Mouse (Mus musculus): ENCODE results near the gene Zfp46. TPM values are rescaled to one million over a fixed set of nuclear protein-coding genes. Genes with fewer than 3 reads are reported as not detected.

The Zfp46 gene
- polyA plus RNA-seq, 1 experiment = 23.2 TPM

DNA sequence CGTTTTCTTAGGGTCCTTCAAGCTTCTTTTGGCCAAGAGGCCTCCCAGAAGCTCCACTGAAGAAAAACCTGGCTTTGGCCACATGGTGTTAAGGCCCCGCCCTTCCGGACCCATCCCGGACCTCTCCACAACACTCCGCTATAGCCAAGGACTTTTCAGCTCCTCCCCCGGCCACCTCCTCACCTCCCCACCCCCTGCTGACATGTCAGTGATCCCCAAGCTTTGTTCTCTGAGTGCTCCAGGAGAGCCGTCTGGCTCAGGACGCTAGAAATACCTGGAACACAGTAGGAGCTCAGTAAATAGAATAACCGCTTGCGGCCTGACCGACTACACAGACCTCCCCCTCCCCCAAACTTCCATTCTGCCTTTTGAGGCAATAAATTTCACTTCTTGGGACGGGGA, 37.9 kb upstream of the Zfp46 start:
- 0 out of 2 replicates have a peak, but pooled peaks cover 4% of the 10 kb centered on the region for H3K4me1 ChIP-seq (ENCODE audit: control insufficient read depth, insufficient read depth, low read length)
- no peak overlapping the region for H3K27ac ChIP-seq (ENCODE audit: insufficient read depth, low read length)
- TF ChIP-seq POLR2A (IDR thresholded peaks at IDR 0.05; ENCODE audit: low read depth, low read length) (no peak), CTCF (IDR thresholded peaks at IDR 0.05; ENCODE audit: borderline replicate concordance, insufficient read depth, low read length) (no peak)
- no peak overlapping the region for H3K4me3 ChIP-seq (ENCODE audit: insufficient read depth, low read length)

DNA sequence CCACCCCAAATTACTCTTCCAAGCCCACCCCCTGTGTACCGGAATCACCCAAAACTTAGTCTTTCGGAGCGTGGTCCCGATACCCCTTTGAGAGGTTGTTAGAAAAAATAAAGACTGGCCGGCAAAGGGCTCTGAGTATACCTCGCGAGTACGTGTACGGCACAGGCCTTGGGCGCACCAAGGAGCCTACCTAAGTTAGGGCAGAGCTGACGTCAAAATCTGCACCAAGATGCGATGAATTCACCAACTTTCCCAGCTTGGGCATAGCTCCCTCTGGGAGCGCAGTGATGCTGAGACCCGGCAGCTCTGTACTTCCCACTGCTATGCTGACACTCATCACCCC, 37.1 kb upstream of the Zfp46 start:
- peak overlapping the region; percentile 38 for H3K4me3 ChIP-seq (ENCODE audit: insufficient read depth, low read length)

DNA sequence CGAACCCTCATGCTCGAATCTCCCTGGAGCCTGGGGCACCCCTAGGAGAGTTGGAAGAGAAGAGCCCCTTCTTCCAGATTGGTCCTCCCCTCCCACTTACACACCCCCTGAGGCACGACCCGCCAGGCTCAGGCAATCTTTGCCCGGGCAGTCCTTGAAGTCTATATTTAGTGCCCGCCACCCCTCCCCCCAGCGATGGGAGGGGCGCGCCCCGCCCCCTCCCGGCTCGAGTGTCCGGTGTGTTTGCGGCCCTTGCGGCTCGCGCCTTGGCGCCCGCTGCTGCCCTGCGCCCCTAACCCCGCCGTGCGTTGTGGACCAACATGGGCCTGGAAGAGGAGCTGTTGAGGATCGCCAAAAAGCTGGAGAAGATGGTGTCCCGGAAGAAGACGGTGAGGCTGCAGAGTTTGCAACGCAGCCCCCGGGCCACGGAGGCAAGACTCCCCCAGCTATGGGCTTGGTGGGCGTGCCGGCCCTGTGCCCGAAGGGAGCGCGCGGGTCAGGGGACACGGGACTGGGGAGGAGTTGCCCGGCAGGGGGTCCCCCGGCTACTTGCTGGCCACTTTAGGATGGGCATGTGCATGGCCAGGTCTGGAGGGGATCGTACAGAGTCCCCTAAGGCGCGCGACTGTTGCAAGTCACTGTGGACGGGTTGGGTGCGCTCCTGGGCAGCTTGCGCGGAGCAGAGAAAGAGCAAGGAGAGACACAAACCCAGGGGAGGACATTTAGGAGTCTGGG, 36.6 kb upstream of the Zfp46 start, which contains the start of gene Tcea3:
Gene Tcea3 (plus strand): TSS at position 1 of the 735 bp plus-strand sequence.
- TF ChIP-seq CTCF (IDR thresholded peaks at IDR 0.05; ENCODE audit: borderline replicate concordance, insufficient read depth, low read length) (no peak), POLR2A (IDR thresholded peaks at IDR 0.05; ENCODE audit: low read depth, low read length) (peak; percentile 40; the same call in 1 of the 2 replicates)
- Histone ChIP-seq H3K4me1 (ENCODE audit: control insufficient read depth, insufficient read depth, low read length) (0 out of 2 replicates have a peak, but pooled peaks cover 4% of the 10 kb centered on the region), H3K4me3 (ENCODE audit: insufficient read depth, low read length) (peak within 1 kb of the TSS; percentile 38), H3K27ac (ENCODE audit: insufficient read depth, low read length) (no peak within 1 kb of the TSS)

More for the DNA sequence above, 37.1 kb upstream of the Zfp46 start:
- no peak overlapping the region for H3K27ac ChIP-seq (ENCODE audit: insufficient read depth, low read length)
- 0 out of 2 replicates have a peak, but pooled peaks cover 4% of the 10 kb centered on the region for H3K4me1 ChIP-seq (ENCODE audit: control insufficient read depth, insufficient read depth, low read length)
- no peak for TF ChIP-seq CTCF (IDR thresholded peaks at IDR 0.05; ENCODE audit: borderline replicate concordance, insufficient read depth, low read length)
- TF ChIP-seq POLR2A (IDR thresholded peaks at IDR 0.05; ENCODE audit: low read depth, low read length) = 0 out of 2 replicates have a peak, but pooled peaks have one; percentile 27

DNA sequence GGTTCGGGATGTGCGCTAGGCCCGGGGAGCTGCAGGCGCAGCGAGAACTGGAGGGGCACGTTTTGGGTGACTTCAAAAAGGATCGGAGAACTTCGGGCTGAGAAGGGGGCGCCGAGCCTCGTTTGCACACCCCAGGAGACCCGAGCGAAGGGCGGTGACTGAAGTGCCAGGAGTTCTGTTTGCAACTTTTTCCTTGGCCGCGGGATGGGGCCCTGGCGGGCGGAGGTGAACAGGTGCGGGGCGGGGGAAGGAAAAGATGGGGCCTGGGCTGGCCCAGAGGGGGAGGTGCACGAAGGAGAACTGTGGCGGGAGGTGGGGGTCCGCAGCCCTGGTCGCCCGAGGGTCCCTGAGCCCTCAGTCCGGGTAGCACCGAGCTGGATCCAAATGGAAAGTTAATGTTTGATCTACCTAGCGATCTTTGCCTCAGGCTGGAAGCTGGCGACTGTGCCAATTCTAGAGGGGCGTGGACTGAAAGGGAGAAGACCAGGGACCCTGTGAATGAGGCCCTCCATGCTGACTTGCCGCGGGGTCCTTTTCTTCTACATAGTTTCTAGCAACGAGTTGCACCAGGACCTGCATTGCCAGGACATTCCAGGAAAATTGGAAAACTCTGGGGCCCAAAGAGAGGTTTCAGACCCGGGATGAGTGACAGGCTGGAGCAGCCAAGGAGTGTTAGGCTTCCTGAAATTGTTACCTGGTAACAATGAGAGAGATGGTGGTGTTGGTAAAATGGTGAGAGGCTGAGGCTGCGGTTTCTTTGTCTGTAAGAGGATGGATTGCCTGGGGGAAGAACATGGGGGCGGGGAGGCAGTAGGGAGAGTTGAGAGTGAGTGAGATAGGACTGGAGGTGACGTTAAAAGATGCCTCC, 35.8 kb upstream of the Zfp46 start:
- peak overlapping the region; percentile 38 for H3K4me3 ChIP-seq (ENCODE audit: insufficient read depth, low read length)
- no peak for TF ChIP-seq CTCF (IDR thresholded peaks at IDR 0.05; ENCODE audit: borderline replicate concordance, insufficient read depth, low read length)
- no peak for TF ChIP-seq POLR2A (IDR thresholded peaks at IDR 0.05; ENCODE audit: low read depth, low read length)
- no peak overlapping the region for H3K27ac ChIP-seq (ENCODE audit: insufficient read depth, low read length)
- H3K4me1 ChIP-seq (ENCODE audit: control insufficient read depth, insufficient read depth, low read length) = 0 out of 2 replicates have a peak, but pooled peaks cover 4% of the 10 kb centered on the region

DNA sequence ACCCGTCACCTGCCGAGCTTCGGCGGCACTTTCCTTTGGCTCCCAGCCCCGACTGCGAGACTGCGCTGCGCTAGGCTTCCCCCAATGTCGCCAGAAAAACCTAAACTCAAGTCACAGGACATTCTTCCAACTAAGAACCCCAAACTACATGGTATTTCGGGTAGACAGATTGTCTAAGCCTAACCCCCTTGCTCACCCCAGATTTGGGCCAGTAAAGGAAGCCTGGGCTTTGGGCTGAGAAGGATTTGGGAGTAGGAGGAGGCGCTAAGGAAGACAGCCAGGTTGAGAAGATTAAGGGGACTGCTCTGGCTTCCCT, 35.2 kb upstream of the Zfp46 start:
- H3K4me3 ChIP-seq (ENCODE audit: insufficient read depth, low read length) = no peak overlapping the region

DNA sequence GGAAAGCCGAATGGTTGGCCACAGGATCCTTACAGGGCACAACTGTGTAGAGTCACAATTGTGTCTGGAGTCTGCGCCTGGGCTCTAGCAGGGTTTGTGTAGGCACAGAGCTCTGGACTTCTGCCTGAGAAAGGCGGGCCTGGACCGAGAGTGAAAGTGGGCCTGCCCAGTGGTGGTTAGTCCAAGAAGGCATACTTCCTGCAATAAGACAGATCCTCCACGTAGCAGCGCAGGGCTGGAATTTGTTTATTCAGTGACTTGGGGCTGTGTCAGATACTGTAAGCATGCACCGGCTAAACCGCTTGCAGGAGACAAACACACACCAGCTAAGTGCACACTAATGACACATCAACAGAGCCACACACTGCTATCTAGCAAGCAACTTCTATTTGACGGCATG, 34.7 kb upstream of the Zfp46 start:
- Histone ChIP-seq H3K4me1 (ENCODE audit: control insufficient read depth, insufficient read depth, low read length) (0 out of 2 replicates have a peak, but pooled peaks cover 4% of the 10 kb centered on the region), H3K4me3 (ENCODE audit: insufficient read depth, low read length) (no peak overlapping the region), H3K27ac (ENCODE audit: insufficient read depth, low read length) (0 out of 2 replicates have a peak overlapping the region, but pooled peaks have one; percentile 3)
- TF ChIP-seq POLR2A (IDR thresholded peaks at IDR 0.05; ENCODE audit: low read depth, low read length) (no peak; the same call in 1 of the 2 replicates), CTCF (IDR thresholded peaks at IDR 0.05; ENCODE audit: borderline replicate concordance, insufficient read depth, low read length) (no peak)

More for the DNA sequence above, 35.2 kb upstream of the Zfp46 start:
- 0 out of 2 replicates have a peak overlapping the region, but pooled peaks have one; percentile 3 for H3K27ac ChIP-seq (ENCODE audit: insufficient read depth, low read length)
- TF ChIP-seq CTCF (IDR thresholded peaks at IDR 0.05; ENCODE audit: borderline replicate concordance, insufficient read depth, low read length) = no peak
- no peak for TF ChIP-seq POLR2A (IDR thresholded peaks at IDR 0.05; ENCODE audit: low read depth, low read length)
- H3K4me1 ChIP-seq (ENCODE audit: control insufficient read depth, insufficient read depth, low read length) = 0 out of 2 replicates have a peak, but pooled peaks cover 4% of the 10 kb centered on the region

DNA sequence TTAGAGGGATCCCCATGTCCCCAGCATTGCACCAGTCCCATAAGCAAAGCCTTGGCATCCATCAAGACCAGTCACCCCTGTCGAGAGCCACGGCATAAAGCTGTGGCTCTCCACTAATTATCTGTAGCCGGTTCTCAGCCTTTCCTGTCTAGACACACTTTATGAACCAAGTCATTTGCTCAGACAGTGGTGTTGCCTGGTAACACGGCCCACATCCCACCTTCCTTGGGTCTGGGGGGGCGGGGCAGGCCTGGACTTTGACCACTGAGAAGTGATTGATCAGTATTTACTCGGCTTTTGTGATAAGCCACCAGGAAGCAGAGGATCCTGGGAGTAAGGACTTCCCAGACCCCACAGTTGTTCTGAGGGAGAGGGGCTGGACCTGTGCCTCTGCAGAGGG, 28.6 kb upstream of the Zfp46 start:
- TF ChIP-seq POLR2A (IDR thresholded peaks at IDR 0.05; ENCODE audit: low read depth, low read length) (no peak), CTCF (IDR thresholded peaks at IDR 0.05; ENCODE audit: borderline replicate concordance, insufficient read depth, low read length) (no peak)
- no peak overlapping the region for H3K4me3 ChIP-seq (ENCODE audit: insufficient read depth, low read length)
- H3K27ac ChIP-seq (ENCODE audit: insufficient read depth, low read length) = no peak overlapping the region
- no peaks in the 10 kb centered on the region for H3K4me1 ChIP-seq (ENCODE audit: control insufficient read depth, insufficient read depth, low read length)

DNA sequence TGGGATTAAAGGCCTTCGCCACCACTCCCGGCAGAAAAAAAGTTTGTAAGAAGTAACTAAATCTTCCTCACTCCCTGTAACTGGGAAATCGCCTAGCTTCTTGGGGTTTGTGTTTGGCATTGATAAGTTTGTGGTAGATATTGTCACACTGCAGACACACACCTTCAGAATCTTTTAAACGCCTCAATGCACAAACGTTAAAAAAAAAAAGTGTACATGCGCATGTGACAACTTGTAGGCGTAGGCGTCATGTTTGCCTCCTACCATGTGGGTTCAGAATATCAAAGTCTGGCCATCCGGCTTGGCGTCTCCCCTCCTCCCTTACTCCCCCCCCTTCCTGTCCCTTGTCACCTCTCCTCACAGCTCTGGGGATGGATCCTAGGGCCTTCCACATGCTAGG, 27.8 kb upstream of the Zfp46 start:
- Histone ChIP-seq H3K27ac (ENCODE audit: insufficient read depth, low read length) (no peak overlapping the region), H3K4me1 (ENCODE audit: control insufficient read depth, insufficient read depth, low read length) (no peaks in the 10 kb centered on the region), H3K4me3 (ENCODE audit: insufficient read depth, low read length) (no peak overlapping the region)
- TF ChIP-seq POLR2A (IDR thresholded peaks at IDR 0.05; ENCODE audit: low read depth, low read length) (no peak), CTCF (IDR thresholded peaks at IDR 0.05; ENCODE audit: borderline replicate concordance, insufficient read depth, low read length) (no peak)

DNA sequence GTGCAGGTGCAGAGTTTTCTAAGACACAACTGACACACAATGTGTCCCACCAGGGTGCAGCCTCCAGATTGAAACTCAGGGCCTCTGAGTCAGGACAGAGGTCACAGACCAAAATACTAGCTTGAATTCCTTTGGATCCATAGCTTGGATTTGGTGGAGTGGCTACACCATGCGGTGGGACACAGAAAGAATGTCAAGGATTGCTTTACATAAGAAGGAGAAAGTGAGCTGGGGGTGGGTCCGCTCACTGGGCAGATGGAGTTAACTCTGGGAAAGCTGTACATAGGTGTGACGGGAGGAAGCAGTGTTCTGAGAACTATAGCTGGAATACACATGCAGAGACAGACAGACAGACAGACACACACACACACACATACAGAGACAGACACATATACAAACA, 24.6 kb upstream of the Zfp46 start:
- Histone ChIP-seq H3K4me1 (ENCODE audit: control insufficient read depth, insufficient read depth, low read length) (no peaks in the 10 kb centered on the region), H3K4me3 (ENCODE audit: insufficient read depth, low read length) (no peak overlapping the region), H3K27ac (ENCODE audit: insufficient read depth, low read length) (no peak overlapping the region)
- TF ChIP-seq CTCF (IDR thresholded peaks at IDR 0.05; ENCODE audit: borderline replicate concordance, insufficient read depth, low read length) = no peak
- no peak for TF ChIP-seq POLR2A (IDR thresholded peaks at IDR 0.05; ENCODE audit: low read depth, low read length)

Measured in embryonic fibroblast, embryonic 13.5 days (primary cell).